Mouse (Mus musculus) liver, adult 2 months (tissue): ENCODE results near the gene Slc5a5.

Experiments
- CTCF ChIP-seq: fragments of 200-500 bp; IDR thresholded peaks from 2 replicates; pipeline ENCODE4 v1.5.1; 2011; ENCODE audit warnings: low read depth, low read length, control low read depth
- POLR2A ChIP-seq: fragments of 200-500 bp; IDR thresholded peaks from 2 replicates; pipeline ENCODE4 v1.6.1; 2011; ENCODE audit warnings: low read length, control low read depth; ENCODE audit not compliant: insufficient read depth; ENCODE audit errors: extremely low read depth

DNA sequence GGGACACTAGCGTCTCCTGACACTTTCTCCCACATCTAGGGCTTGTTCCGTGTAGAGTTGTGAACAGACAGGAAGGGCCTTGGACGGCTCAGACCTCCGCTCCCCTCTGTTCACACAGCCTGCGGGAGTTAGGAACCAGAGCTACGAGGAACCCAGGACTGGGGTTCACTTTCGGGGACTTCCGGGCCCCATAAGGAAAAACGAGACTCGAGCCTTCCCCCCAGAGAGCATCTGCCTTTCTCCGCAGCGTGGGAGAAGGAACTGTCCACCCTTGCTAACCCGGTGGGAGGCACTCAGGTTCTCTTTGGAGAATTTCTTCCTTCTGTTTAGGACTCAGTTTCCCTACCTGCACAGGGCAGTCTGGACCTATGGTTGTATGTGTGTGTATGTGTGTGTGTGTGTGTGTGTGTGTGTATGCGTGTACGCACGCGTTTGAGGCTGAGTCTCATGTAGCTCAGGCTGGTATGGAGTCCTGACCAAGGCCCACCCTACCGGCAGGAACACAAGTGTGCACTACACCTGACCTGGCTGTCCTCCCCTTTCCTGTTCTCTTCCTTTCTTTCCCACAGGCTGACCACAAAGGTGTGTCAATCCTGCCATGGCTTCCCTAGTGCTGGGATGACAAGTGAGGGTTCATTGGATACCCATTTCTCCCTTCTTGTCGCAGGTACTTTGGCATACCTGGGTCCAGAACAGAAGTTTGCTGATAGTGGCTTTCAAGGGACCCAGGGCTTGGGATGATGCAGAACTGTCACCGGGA lies 519 bp upstream of the Slc5a5 start:
- TF ChIP-seq CTCF: no peak
- TF ChIP-seq POLR2A: no peak
